13 mouse cellular contexts compared by ENCODE assay signal in genomic region chr6:137144526-137144840, GRCm38 (mm10). TPM values are rescaled to one million over a fixed set of nuclear protein-coding genes. Genes with fewer than 3 reads are reported as not detected.
A peak's percentile ranks its signal among the peaks of the same experiment; 100 is the strongest.
DNase-seq lines count a peak whose midpoint lies in the region; ATAC-seq and TF ChIP-seq lines count a peak whose summit lies in the region.
"Had no signal": no experiment of that assay in that cellular context is flagged by ENCODE, and none has a peak within 500 bp of the region (broad histone marks: within the 10 kb centered on the region; RNA-seq: fewer than 3 reads in every experiment).

No protein-coding gene starts in this region.

- TF ChIP-seq EP300 in liver, postnatal 0 days (IDR thresholded peaks at IDR 0.05; ENCODE audit: low read depth): no peak

- intact Hi-C loops in heart, postnatal 14 days (cut with DNase I): no loop called here

- no peak overlapping the region for H3K9ac ChIP-seq in heart, embryonic 12.5 days
- H3K9ac ChIP-seq in kidney, postnatal 0 days (ENCODE audit: low read depth, low read length): no peak overlapping the region
- no peak overlapping the region for H3K9ac ChIP-seq in liver, postnatal 0 days (replicated peaks)
- H3K9ac ChIP-seq: midbrain, embryonic 13.5 days had no signal

- H3K4me1 ChIP-seq in heart, embryonic 12.5 days (replicated peaks): peaks cover 36% of the 10 kb centered on the region
- H3K4me1 ChIP-seq in kidney, postnatal 0 days (replicated peaks; ENCODE audit: insufficient read depth, low read length): peaks cover 5% of the 10 kb centered on the region; the same call in 1 of the 2 replicates
- 0 out of 2 replicates have a peak, but pooled peaks cover 3% of the 10 kb centered on the region for H3K4me1 ChIP-seq in liver, postnatal 0 days (ENCODE audit: insufficient read depth)

- ATAC-seq in heart, embryonic 12.5 days (ENCODE audit: insufficient number of reproducible peaks, low FRiP score): no peak
- ATAC-seq in kidney, postnatal 0 days (replicated peaks; ENCODE audit: low FRiP score, low read depth): peak; percentile 22; the same call in 1 of the 2 replicates
- peak; percentile 22 for ATAC-seq in granulocyte monocyte progenitor cell, adult 5-6 weeks (replicated peaks; ENCODE audit: poor library complexity, severe bottlenecking)
- no peak for ATAC-seq in liver, postnatal 0 days
- ATAC-seq: inflammation-experienced regulatory T-cells, adult 6 months; midbrain, embryonic 13.5 days had no signal

- H3K4me2 ChIP-seq in heart, embryonic 12.5 days: no peak overlapping the region
- H3K4me2 ChIP-seq in kidney, postnatal 0 days (ENCODE audit: low read length): no peak overlapping the region
- H3K4me2 ChIP-seq in liver, postnatal 0 days (ENCODE audit: low read depth, low read length): no peak overlapping the region
- H3K4me2 ChIP-seq: midbrain, embryonic 13.5 days had no signal

- H3K36me3 ChIP-seq in heart, embryonic 12.5 days: no peaks in the 10 kb centered on the region
- no peaks in the 10 kb centered on the region for H3K36me3 ChIP-seq in kidney, postnatal 0 days (ENCODE audit: insufficient read depth, low read length)
- H3K36me3 ChIP-seq in liver, postnatal 0 days (replicated peaks; ENCODE audit: insufficient read depth, low read length): no peaks in the 10 kb centered on the region
- H3K36me3 ChIP-seq: hindbrain, embryonic 10.5 days; midbrain, embryonic 13.5 days had no signal

- no peaks in the 10 kb centered on the region for H3K27me3 ChIP-seq in heart, embryonic 12.5 days (replicated peaks)
- no peaks in the 10 kb centered on the region for H3K27me3 ChIP-seq in kidney, postnatal 0 days (ENCODE audit: insufficient read depth, low read length)
- H3K27me3 ChIP-seq in liver, postnatal 0 days (ENCODE audit: insufficient read depth, low read length): no peaks in the 10 kb centered on the region

- TF ChIP-seq CTCF in kidney, postnatal 0 days (IDR thresholded peaks at IDR 0.05; ENCODE audit: low read depth): no peak
- TF ChIP-seq CTCF in liver, postnatal 0 days (IDR thresholded peaks at IDR 0.05; ENCODE audit: low read depth): no peak

- H3K4me3 ChIP-seq in heart, embryonic 12.5 days: no peak overlapping the region
- H3K4me3 ChIP-seq in kidney, postnatal 0 days (replicated peaks; ENCODE audit: low read depth, low read length): no peak overlapping the region
- no peak overlapping the region for H3K4me3 ChIP-seq in liver, postnatal 0 days (ENCODE audit: low read depth, low read length)
- H3K4me3 ChIP-seq: hindbrain, embryonic 10.5 days; midbrain, embryonic 13.5 days had no signal

- no peak for DNase-seq in heart, postnatal 14 days
- peak; percentile 37 for DNase-seq in kidney, postnatal 0 days (ENCODE audit: low spot score)
- DNase-seq in kidney, postnatal 25 days: no peak
- DNase-seq in liver, postnatal 0 days: no peak
- no peak for DNase-seq in layer of hippocampus, postnatal 25 days (ENCODE audit: extremely low spot score in 1 of 2, low spot score in 1 of 2)
- no peak for DNase-seq in neural tube, embryonic 10.5 days (ENCODE audit: extremely low spot score, low spot score)
- DNase-seq: B cell, adult 2 months; cerebellum, adult 9-10 months had no signal

- WGBS in heart, embryonic 12.5 days: 67% methylated on average over 10 of the region's 10 CpGs
- WGBS in kidney, postnatal 0 days: 62% methylated on average over 10 of the region's 10 CpGs
- 63% methylated on average over 10 of the region's 10 CpGs for WGBS in liver, postnatal 0 days (ENCODE audit: insufficient replicate concordance)

- H3K27ac ChIP-seq in heart, embryonic 12.5 days (ENCODE audit: poor library complexity, severe bottlenecking): peak overlapping the region; percentile 30; the same call in 1 of the 2 replicates
- H3K27ac ChIP-seq in kidney, postnatal 0 days: peak overlapping the region; percentile 83
- peak overlapping the region; percentile 74 for H3K27ac ChIP-seq in liver, postnatal 0 days (ENCODE audit: low read depth)
- H3K27ac ChIP-seq: hindbrain, embryonic 10.5 days; midbrain, embryonic 13.5 days had no signal

- no peaks in the 10 kb centered on the region for H3K9me3 ChIP-seq in heart, embryonic 12.5 days (replicated peaks)
- no peaks in the 10 kb centered on the region for H3K9me3 ChIP-seq in kidney, postnatal 0 days (replicated peaks; ENCODE audit: low read length)
- H3K9me3 ChIP-seq in liver, postnatal 0 days (ENCODE audit: low read length): no peaks in the 10 kb centered on the region
- H3K9me3 ChIP-seq: hindbrain, embryonic 10.5 days; midbrain, embryonic 13.5 days had no signal

RNA-seq across cellular contexts. Expression of gene Rerg, which starts 25.8 kb away (rescaled TPM):
- 4.4 and 6.6 TPM in 2 replicates for polyA plus RNA-seq in heart, embryonic 12.5 days (2016; fragmentation: Nextera tagmentation; extraction: Ambion mirVana)
- 1 to 10 TPM; 7.4 to 7.5 TPM for total RNA-seq in heart, postnatal 14 days (2021)
- polyA plus RNA-seq in kidney, postnatal 0 days (2015; fragmentation: Nextera tagmentation; extraction: Ambion mirVana): 23.9 and 24.5 TPM in 2 replicates
- total RNA-seq in granulocyte monocyte progenitor cell, adult 5-6 weeks (2014; fragmentation: Nextera tagmentation): not detected in 2 replicates
- total RNA-seq in granulocyte monocyte progenitor cell, adult 5-6 weeks (2017): 1.6 TPM in 1 of 2 replicates, not detected in the other
- 5.6 and 6.9 TPM in 2 replicates for polyA plus RNA-seq in liver, postnatal 0 days (2015; fragmentation: Nextera tagmentation; extraction: Ambion mirVana)
- 10 to 100 TPM; 38.4 to 39.2 TPM for total RNA-seq in layer of hippocampus, postnatal 25 days (2021)
- polyA plus RNA-seq: inflammation-experienced regulatory T-cells, adult 6 months had no signal

Comparison
In these comparisons a context has a peak if more than half of its experiments do, and no peak if none do; other contexts are left out.
1. ATAC-seq: peak in kidney, postnatal 0 days (single experiment) and granulocyte monocyte progenitor cell, adult 5-6 weeks (single experiment); none in heart, embryonic 12.5 days (single experiment) and liver, postnatal 0 days (single experiment).
2. H3K27ac ChIP-seq: peak in every context shown above with its lines; median percentile 83 in kidney, postnatal 0 days; 74 in liver, postnatal 0 days; 30 in heart, embryonic 12.5 days.
3. RNA of gene Rerg, which starts 25.8 kb away (total RNA-seq): 38.4 to 39.2 TPM in layer of hippocampus, postnatal 25 days; 7.4 to 7.5 TPM in heart, postnatal 14 days and 1.6 TPM in granulocyte monocyte progenitor cell, adult 5-6 weeks; every median in the first group is over 4 times any median in the second.